Mouse (Mus musculus): ENCODE measurements around the gene G530012D18Rik. TPM values are rescaled to one million over a fixed set of nuclear protein-coding genes. Genes with fewer than 3 reads are reported as not detected.
"Not testable (repeated sequence)": the region's sequence is repeated elsewhere in the genome, so short reads cannot be mapped to it uniquely, and the experiment has no call there.

The G530012D18Rik gene
- total and polyA plus RNA-seq, 2 experiments from 2014 or later, result not detected

GRCm38 (mm10) chr1:85615096-85615495 lies 39.6 kb downstream of the G530012D18Rik start:
- 92% methylated on average over 3 of the region's 3 CpGs for WGBS
- H3K27me3 ChIP-seq (ENCODE audit: insufficient read depth, low read length); H3K4me1 ChIP-seq (ENCODE audit: insufficient read depth); H3K9me3 ChIP-seq (ENCODE audit: low read length); H3K4me3 ChIP-seq (ENCODE audit: low read depth, low read length); H3K4me2 ChIP-seq (ENCODE audit: low read depth); H3K36me3 ChIP-seq (ENCODE audit: insufficient read depth); H3K27ac ChIP-seq (ENCODE audit: low read depth, low read length); ATAC-seq; DNase-seq; H3K9ac ChIP-seq: not testable (repeated sequence)

DNA sequence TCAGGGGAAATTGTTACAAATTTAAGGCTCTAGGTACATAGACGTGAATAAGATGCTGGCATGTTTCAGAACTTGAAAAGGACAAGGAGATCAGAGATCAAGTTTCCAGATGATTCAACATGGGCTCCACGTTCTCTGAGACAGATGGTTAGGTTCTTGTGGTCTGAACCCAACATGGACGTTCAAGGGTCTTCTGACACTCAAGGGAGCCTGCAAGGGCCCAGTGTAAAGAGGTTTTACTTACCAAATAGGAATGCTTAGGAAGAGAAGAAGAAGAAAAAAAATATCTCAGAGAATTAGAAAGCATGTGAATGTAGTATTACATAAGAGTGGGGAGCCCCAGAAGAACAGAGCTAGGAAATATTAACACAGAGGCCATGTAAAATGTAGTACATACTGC lies 40.3 kb downstream of the G530012D18Rik start:
- H3K9ac ChIP-seq; H3K4me2 ChIP-seq (ENCODE audit: low read depth); H3K9me3 ChIP-seq (ENCODE audit: low read length); ATAC-seq; H3K27ac ChIP-seq (ENCODE audit: low read depth, low read length); H3K4me1 ChIP-seq (ENCODE audit: insufficient read depth); H3K36me3 ChIP-seq (ENCODE audit: insufficient read depth); H3K27me3 ChIP-seq (ENCODE audit: insufficient read depth, low read length); DNase-seq; H3K4me3 ChIP-seq (ENCODE audit: low read depth, low read length): not testable (repeated sequence)
- 65% methylated on average over 3 of the region's 3 CpGs for WGBS

GRCm38 (mm10) chr1:85617161-85617560 lies 41.7 kb downstream of the G530012D18Rik start:
- ATAC-seq, result not testable (repeated sequence)
- WGBS, result 68% methylated on average over 4 of the region's 5 CpGs

DNA sequence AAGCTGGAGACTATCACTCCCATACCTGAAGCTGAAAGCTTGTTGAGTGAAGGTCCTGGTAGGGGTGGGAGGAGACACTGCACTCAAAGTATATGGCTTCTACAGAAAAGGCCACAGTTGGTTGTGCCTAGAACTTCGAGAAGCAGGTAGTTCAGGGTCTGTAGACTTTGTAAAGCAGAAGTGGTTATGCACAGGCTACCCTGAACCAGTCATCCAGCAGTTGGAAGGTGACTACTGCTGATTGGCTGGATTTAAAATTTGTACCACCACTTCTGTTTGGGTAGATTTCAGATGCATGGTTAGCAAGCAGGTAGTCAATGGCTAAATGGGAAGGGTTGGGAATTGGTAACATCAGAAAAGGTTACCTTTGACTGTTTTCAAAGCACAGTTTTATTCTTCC lies 43.2 kb downstream of the G530012D18Rik start:
- not testable (repeated sequence) for ATAC-seq; H3K4me2 ChIP-seq (ENCODE audit: low read depth)
- 50% methylated on average over 1 of the region's 1 CpGs for WGBS

More at GRCm38 (mm10) chr1:85617161-85617560, 41.7 kb downstream of the G530012D18Rik start:
- not testable (repeated sequence) for H3K9me3 ChIP-seq (ENCODE audit: low read length); H3K27me3 ChIP-seq (ENCODE audit: insufficient read depth, low read length); H3K9ac ChIP-seq; H3K4me3 ChIP-seq (ENCODE audit: low read depth, low read length); H3K36me3 ChIP-seq (ENCODE audit: insufficient read depth); H3K4me2 ChIP-seq (ENCODE audit: low read depth); DNase-seq; H3K27ac ChIP-seq (ENCODE audit: low read depth, low read length); H3K4me1 ChIP-seq (ENCODE audit: insufficient read depth)

More for the DNA sequence above, 43.2 kb downstream of the G530012D18Rik start:
- H3K36me3 ChIP-seq (ENCODE audit: insufficient read depth); H3K27ac ChIP-seq (ENCODE audit: low read depth, low read length); H3K9ac ChIP-seq; H3K27me3 ChIP-seq (ENCODE audit: insufficient read depth, low read length); H3K9me3 ChIP-seq (ENCODE audit: low read length); H3K4me1 ChIP-seq (ENCODE audit: insufficient read depth); H3K4me3 ChIP-seq (ENCODE audit: low read depth, low read length); DNase-seq: not testable (repeated sequence)

Other genes starting within 250 kb of the G530012D18Rik start
- gene Sp110, start 23.1 kb downstream of the G530012D18Rik start, total RNA-seq (2014; rRNA removed), result 1.3 TPM in 2 replicates
- gene Sp110, start 23.1 kb downstream of the G530012D18Rik start, polyA plus RNA-seq (2015; fragmentation: Nextera tagmentation; extraction: Ambion mirVana), result 0.44 and 0.94 TPM in 2 replicates
- gene Sp140, start 24.7 kb downstream of the G530012D18Rik start, total RNA-seq (2014; rRNA removed), result 1.1 and 2.0 TPM in 2 replicates
- gene Sp140, start 24.7 kb downstream of the G530012D18Rik start, polyA plus RNA-seq (2015; fragmentation: Nextera tagmentation; extraction: Ambion mirVana), result 0.25 and 0.74 TPM in 2 replicates
- gene Sp100, start 74.3 kb downstream of the G530012D18Rik start, total RNA-seq (2014; rRNA removed), result 0.46 and 0.95 TPM in 2 replicates
- gene Sp100, start 74.3 kb downstream of the G530012D18Rik start, polyA plus RNA-seq (2015; fragmentation: Nextera tagmentation; extraction: Ambion mirVana), result 0.74 and 1.1 TPM in 2 replicates
- 0.46 and 2.0 TPM in 2 replicates for gene A630001G21Rik, start 203.0 kb downstream of the G530012D18Rik start, total RNA-seq (2014; rRNA removed)
- gene A630001G21Rik, start 203.0 kb downstream of the G530012D18Rik start, polyA plus RNA-seq (2015; fragmentation: Nextera tagmentation; extraction: Ambion mirVana), result 0.19 and 0.25 TPM in 2 replicates
- gene Cab39, start 217.8 kb downstream of the G530012D18Rik start, total RNA-seq (2014; rRNA removed), result 191 and 216 TPM in 2 replicates
- gene Cab39, start 217.8 kb downstream of the G530012D18Rik start, polyA plus RNA-seq (2015; fragmentation: Nextera tagmentation; extraction: Ambion mirVana), result 41.1 and 46.1 TPM in 2 replicates

All from forebrain, postnatal 0 days (tissue).